Mouse (Mus musculus) liver, adult 2 months (tissue): ENCODE measurements around the gene 1700001K19Rik. TPM values are rescaled to one million over a fixed set of nuclear protein-coding genes. Genes with fewer than 3 reads are reported as not detected.

ENCODE experiments used
- DNase-seq: peaks from one replicate; pipeline ENCODE4 v3.0.0-alpha.2; 2011; ENCODE audit warnings: low read depth, low spot score; ENCODE audit errors: extremely low read depth
- H3K27ac ChIP-seq: fragments of 200-500 bp; replicated peaks from 2 replicates; pipeline ENCODE4 v1.5.1; 2012; ENCODE audit warnings: low read depth, mild to moderate bottlenecking, control low read depth, inconsistent platforms, low read length; ENCODE audit not compliant: insufficient read depth
- H3K27me3 ChIP-seq: fragments of 200-500 bp; 2 replicates; pipeline ENCODE4 v1.6.1; 2012; ENCODE audit warnings: mild to moderate bottlenecking, moderate library complexity, low read length, inconsistent platforms; ENCODE audit not compliant: control insufficient read depth, insufficient read depth
- H3K36me3 ChIP-seq: fragments of 200-500 bp; 2 replicates; pipeline ENCODE4 v1.6.1; 2012; ENCODE audit warnings: low read length, inconsistent platforms; ENCODE audit not compliant: control insufficient read depth, insufficient read depth
- H3K4me1 ChIP-seq: fragments of 200-500 bp; 2 replicates; pipeline ENCODE4 v1.6.1; 2011; ENCODE audit warnings: low read length; ENCODE audit not compliant: control insufficient read depth, insufficient read depth
- H3K4me3 ChIP-seq: fragments of 200-500 bp; 2 replicates; pipeline ENCODE4 v1.5.1; 2011; ENCODE audit warnings: low read depth, mild to moderate bottlenecking, control low read depth, low read length, moderate library complexity; ENCODE audit not compliant: insufficient read depth
- H3K79me2 ChIP-seq: fragments of 200-500 bp; 2 replicates; pipeline ENCODE4 v1.6.1; 2012; ENCODE audit warnings: inconsistent platforms, mild to moderate bottlenecking, low read length, moderate library complexity; ENCODE audit not compliant: control insufficient read depth, insufficient read depth
- H3K9ac ChIP-seq: fragments of 200-500 bp; 2 replicates; pipeline ENCODE4 v1.6.1; 2012; ENCODE audit warnings: low read depth, mild to moderate bottlenecking, control low read depth, inconsistent platforms, low read length
- CTCF ChIP-seq: fragments of 200-500 bp; IDR thresholded peaks from 2 replicates; pipeline ENCODE4 v1.5.1; 2011; ENCODE audit warnings: low read depth, low read length, control low read depth
- POLR2A ChIP-seq: fragments of 200-500 bp; IDR thresholded peaks from 2 replicates; pipeline ENCODE4 v1.6.1; 2011; ENCODE audit warnings: low read length, control low read depth; ENCODE audit not compliant: insufficient read depth; ENCODE audit errors: extremely low read depth
- WGBS: fragments of 180-500 bp; shearing (Covaris S2); methylation state at CpG from one replicate; pipeline ENCODE4 v1.1.7; 2018; 5-methylcytosine and 5-hydroxymethylcytosine counted together
- polyA plus RNA-seq: library from polyadenylated mRNA; depleted of rRNA; stranded (reverse); fragments of >200 nt; gene quantifications from 2 replicates; pipeline ENCODE4 v1.2.3, GENCODE M21; 2012; rRNA removed
- total RNA-seq: library from RNA; depleted of rRNA; stranded (reverse); fragments of >200 nt; gene quantifications from 2 replicates; pipeline ENCODE4 v1.2.3, GENCODE M21; 2014; rRNA removed

1700001K19Rik gene
- total RNA-seq = not detected in 2 replicates
- not detected in 2 replicates for polyA plus RNA-seq

DNA sequence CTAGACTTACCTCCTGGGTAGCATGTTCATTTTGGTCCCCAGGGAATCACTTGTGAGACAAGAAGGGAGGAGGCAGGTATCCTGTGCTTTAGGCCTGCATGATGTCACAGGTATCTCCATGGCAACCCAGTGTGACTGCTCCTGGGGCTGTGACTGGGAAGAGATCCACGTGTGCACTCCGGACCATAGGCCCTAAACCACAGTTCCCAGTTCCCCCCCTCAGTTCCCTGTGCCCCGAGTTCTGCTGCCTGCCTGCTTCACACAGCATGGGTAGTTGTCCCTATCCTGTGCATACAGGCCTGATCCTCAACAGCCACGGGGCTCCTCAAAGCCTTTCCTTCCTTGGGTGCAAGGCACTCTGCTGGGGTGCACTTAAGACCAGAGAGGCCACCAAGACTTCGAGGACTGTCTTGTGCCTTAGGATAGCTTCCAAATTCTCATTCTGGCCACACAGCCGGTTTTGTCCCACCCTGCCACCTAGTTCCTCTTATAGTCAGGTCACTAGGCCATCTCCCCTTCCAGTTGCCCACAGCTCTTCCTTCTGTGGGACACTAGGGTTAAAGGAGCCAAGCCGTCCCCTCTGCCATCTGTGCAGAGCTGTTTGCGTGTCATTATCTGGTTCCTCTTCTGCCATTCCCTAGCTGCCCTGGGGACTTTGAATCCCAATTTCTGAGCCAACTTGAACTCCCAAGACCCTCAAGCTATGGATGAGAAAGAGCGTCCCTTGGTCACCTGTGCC, at the start of gene 1700001K19Rik:
Gene 1700001K19Rik (minus strand): TSS at position 59 of the 739 bp plus-strand sequence.
- H3K36me3 ChIP-seq = no peaks in the 10 kb centered on the region
- WGBS = 83% methylated on average over 9 of the region's 9 CpGs
- no peak for DNase-seq
- no peaks in the 10 kb centered on the region for H3K79me2 ChIP-seq
- no peak within 1 kb of the TSS for H3K9ac ChIP-seq
- no peak within 1 kb of the TSS for H3K4me3 ChIP-seq
- H3K4me1 ChIP-seq = no peaks in the 10 kb centered on the region
- H3K27ac ChIP-seq = no peak within 1 kb of the TSS
- H3K27me3 ChIP-seq = no peaks in the 10 kb centered on the region
- TF ChIP-seq POLR2A = no peak
- no peak for TF ChIP-seq CTCF

DNA sequence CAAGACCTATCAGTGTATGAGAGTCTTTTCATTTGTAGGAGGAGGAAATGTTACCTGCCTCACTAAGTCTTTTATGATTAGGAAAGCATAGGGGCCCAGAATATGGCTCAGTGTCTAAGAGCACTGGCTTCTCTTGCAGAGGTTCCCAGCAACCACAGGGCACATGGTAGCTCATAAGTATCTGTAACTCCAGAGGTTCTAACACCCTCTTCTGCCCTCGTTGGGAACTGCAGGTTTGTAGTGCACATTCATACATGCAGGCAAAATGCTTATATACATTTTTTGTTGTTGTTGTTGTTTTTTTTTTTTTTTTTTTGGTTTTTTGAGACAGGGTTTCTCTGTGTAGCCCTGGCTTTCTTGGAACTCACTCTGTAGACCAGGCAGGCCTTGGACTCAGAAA, 44.0 kb upstream of the 1700001K19Rik start:
- no peak overlapping the region for H3K27ac ChIP-seq
- DNase-seq = no peak
- TF ChIP-seq POLR2A = no peak
- no peak for TF ChIP-seq CTCF
- H3K36me3 ChIP-seq = no peaks in the 10 kb centered on the region
- H3K9ac ChIP-seq = no peak overlapping the region
- H3K79me2 ChIP-seq = no peaks in the 10 kb centered on the region
- H3K4me3 ChIP-seq = no peak overlapping the region
- no peaks in the 10 kb centered on the region for H3K4me1 ChIP-seq
- 57% methylated on average over 1 of the region's 1 CpGs for WGBS
- H3K27me3 ChIP-seq = no peaks in the 10 kb centered on the region

DNA sequence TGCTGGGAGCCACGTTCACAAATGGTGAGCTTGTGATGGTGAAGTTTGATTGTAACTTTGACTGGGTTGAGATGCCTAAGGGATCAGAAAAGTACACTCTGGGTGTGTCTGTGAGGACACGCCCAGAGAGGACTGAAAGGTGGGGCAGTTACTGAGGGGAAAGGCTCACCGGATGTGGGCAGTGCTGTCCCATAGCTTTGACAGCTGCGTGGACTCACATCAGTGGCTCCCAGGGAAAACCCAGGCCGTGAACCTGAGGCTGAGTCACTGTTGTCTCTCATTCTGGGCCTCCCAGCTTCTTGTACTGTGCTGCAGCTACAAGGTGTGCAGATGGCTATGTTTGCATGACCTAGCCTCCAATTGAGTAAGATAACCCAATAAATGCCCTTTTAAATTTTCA, 43.1 kb upstream of the 1700001K19Rik start:
- 81% methylated on average over 5 of the region's 5 CpGs for WGBS
- Histone ChIP-seq H3K4me1 (no peaks in the 10 kb centered on the region), H3K9ac (no peak overlapping the region), H3K36me3 (no peaks in the 10 kb centered on the region), H3K4me3 (no peak overlapping the region), H3K27me3 (no peaks in the 10 kb centered on the region), H3K79me2 (no peaks in the 10 kb centered on the region), H3K27ac (no peak overlapping the region)
- TF ChIP-seq CTCF = no peak
- TF ChIP-seq POLR2A = no peak
- no peak for DNase-seq

DNA sequence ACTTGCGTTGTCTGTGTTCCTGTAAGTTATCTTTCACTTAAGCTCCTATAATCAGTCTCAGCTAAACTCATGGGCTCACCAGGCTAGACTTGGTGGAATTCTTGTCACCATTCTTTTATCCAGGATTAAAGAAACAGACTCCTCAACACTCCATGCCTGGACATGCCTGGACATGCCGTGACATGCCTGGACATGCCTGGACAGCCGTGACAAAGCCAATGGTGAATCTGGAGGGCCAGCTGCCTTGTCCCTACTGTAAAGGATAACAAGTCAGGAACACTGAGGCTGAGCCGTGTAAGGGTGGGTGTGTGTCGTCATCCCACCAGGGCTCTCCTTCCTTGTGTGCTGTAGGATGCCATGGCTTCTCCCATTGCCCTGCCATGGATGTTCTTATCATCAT, 42.6 kb upstream of the 1700001K19Rik start:
- H3K4me3 ChIP-seq = no peak overlapping the region

DNA sequence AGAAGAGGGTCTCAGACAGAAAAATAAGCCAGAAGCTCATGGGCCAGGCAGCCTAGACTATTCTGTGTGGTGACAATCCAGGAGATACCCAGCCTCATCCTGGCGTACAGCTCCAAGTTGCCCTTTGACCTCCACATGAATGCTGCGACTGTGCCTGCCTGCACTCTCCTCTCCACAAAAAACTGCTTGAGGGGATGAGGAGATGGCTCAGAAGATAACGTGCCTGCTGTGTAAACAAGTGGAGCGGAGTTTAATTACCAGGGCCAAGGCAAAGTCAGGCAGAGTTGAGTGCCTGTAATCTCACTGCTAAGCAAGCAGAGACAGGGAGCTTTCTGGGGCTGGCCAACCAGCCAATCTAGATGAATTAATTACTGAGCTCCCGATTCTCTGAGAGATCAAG, 33.6 kb upstream of the 1700001K19Rik start:
- Histone ChIP-seq H3K4me1 (no peaks in the 10 kb centered on the region), H3K27ac (no peak overlapping the region), H3K36me3 (no peaks in the 10 kb centered on the region), H3K27me3 (no peaks in the 10 kb centered on the region), H3K79me2 (no peaks in the 10 kb centered on the region), H3K4me3 (no peak overlapping the region), H3K9ac (no peak overlapping the region)
- WGBS = 36% methylated on average over 5 of the region's 5 CpGs
- TF ChIP-seq POLR2A (no peak), CTCF (no peak)
- no peak for DNase-seq

More for the DNA sequence above, 42.6 kb upstream of the 1700001K19Rik start:
- no peaks in the 10 kb centered on the region for H3K4me1 ChIP-seq
- H3K9ac ChIP-seq = no peak overlapping the region
- H3K79me2 ChIP-seq = no peaks in the 10 kb centered on the region
- no peak for TF ChIP-seq CTCF
- no peak for TF ChIP-seq POLR2A
- H3K27me3 ChIP-seq = no peaks in the 10 kb centered on the region
- 93% methylated on average over 5 of the region's 5 CpGs for WGBS
- no peak for DNase-seq
- no peak overlapping the region for H3K27ac ChIP-seq
- H3K36me3 ChIP-seq = no peaks in the 10 kb centered on the region

DNA sequence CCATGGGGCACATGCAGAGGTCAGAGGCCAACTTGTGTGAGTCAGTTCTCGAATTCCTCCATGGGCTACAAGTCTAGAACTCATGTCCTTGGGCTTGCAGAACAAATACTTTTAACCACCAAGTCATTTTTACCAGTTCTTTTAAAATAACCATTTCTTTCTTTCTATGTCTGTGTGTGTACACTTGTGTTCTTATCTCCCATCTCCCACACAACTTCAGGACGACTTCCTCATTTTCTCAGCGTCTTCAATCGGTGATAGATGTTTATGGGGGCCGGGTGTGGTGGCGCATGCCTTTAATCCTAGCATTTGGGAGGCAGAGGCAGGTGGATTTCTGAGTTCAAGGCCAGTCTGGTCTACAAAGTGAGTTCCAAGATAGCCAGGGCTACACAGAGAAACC, 31.8 kb upstream of the 1700001K19Rik start:
- no peaks in the 10 kb centered on the region for H3K27me3 ChIP-seq
- H3K9ac ChIP-seq = no peak overlapping the region
- no peaks in the 10 kb centered on the region for H3K79me2 ChIP-seq
- H3K4me1 ChIP-seq = no peaks in the 10 kb centered on the region
- H3K4me3 ChIP-seq = no peak overlapping the region
- 85% methylated on average over 6 of the region's 6 CpGs for WGBS
- no peak for DNase-seq
- no peak overlapping the region for H3K27ac ChIP-seq
- TF ChIP-seq CTCF (no peak), POLR2A (no peak)
- no peaks in the 10 kb centered on the region for H3K36me3 ChIP-seq
